Mouse (Mus musculus): ENCODE measurements around the gene Gucy2g. TPM values are rescaled to one million over a fixed set of nuclear protein-coding genes. Genes with fewer than 3 reads are reported as not detected.

The Gucy2g gene
- polyA plus RNA-seq, 1 experiment from 2014 or later: 0.08 TPM

GRCm38 (mm10) chr19:55231081-55231480 is 10.0 kb downstream of the Gucy2g start:
- Histone ChIP-seq H3K9ac (ENCODE audit: low read length) (no peak overlapping the region), H3K36me3 (ENCODE audit: control insufficient read depth, insufficient read depth, low read length) (no peaks in the 10 kb centered on the region), H3K4me3 (ENCODE audit: low read depth, low read length) (no peak overlapping the region), H3K27ac (replicated peaks) (no peak overlapping the region), H3K4me2 (replicated peaks; ENCODE audit: low read depth) (no peak overlapping the region), H3K27me3 (ENCODE audit: control insufficient read depth, insufficient read depth, low read length) (no peaks in the 10 kb centered on the region), H3K4me1 (replicated peaks; ENCODE audit: control insufficient read depth, insufficient read depth) (no peaks in the 10 kb centered on the region), H3K9me3 (ENCODE audit: control insufficient read depth, low read length) (no peaks in the 10 kb centered on the region)
- DNase-seq (ENCODE audit: low spot score) (no peak), ATAC-seq (ENCODE audit: low FRiP score, low TSS enrichment) (no peak)
- TF ChIP-seq CTCF (IDR thresholded peaks at IDR 0.05; ENCODE audit: low read depth) (no peak), EP300 (optimal IDR thresholded peaks at IDR 0.05) (no peak)
- 62% methylated on average over 10 of the region's 10 CpGs for WGBS

- no peaks in the 10 kb centered on the region for H3K27me3 ChIP-seq (ENCODE audit: control insufficient read depth, insufficient read depth, low read length)
- no peak overlapping the region for H3K9ac ChIP-seq (ENCODE audit: low read length)
- WGBS: 75% methylated on average over 7 of the region's 7 CpGs
- no peak overlapping the region for H3K4me3 ChIP-seq (ENCODE audit: low read depth, low read length)
- no peaks in the 10 kb centered on the region for H3K36me3 ChIP-seq (ENCODE audit: control insufficient read depth, insufficient read depth, low read length)
- H3K9me3 ChIP-seq (ENCODE audit: control insufficient read depth, low read length): no peaks in the 10 kb centered on the region
- ATAC-seq (ENCODE audit: low FRiP score, low TSS enrichment): no peak
- DNase-seq (ENCODE audit: low spot score): no peak
- H3K27ac ChIP-seq (replicated peaks): no peak overlapping the region
- no peaks in the 10 kb centered on the region for H3K4me1 ChIP-seq (replicated peaks; ENCODE audit: control insufficient read depth, insufficient read depth)
- TF ChIP-seq EP300 (optimal IDR thresholded peaks at IDR 0.05) (no peak), CTCF (IDR thresholded peaks at IDR 0.05; ENCODE audit: low read depth) (peak; percentile 41; the same call in 1 of the 2 replicates)
- H3K4me2 ChIP-seq (replicated peaks; ENCODE audit: low read depth): no peak overlapping the region
These were observed 13.9 kb downstream of the Gucy2g start for GRCm38 (mm10) chr19:55227135-55227534.

- H3K36me3 ChIP-seq (ENCODE audit: control insufficient read depth, insufficient read depth, low read length): no peaks in the 10 kb centered on the region
- H3K9ac ChIP-seq (ENCODE audit: low read length): no peak overlapping the region
- no peaks in the 10 kb centered on the region for H3K4me1 ChIP-seq (replicated peaks; ENCODE audit: control insufficient read depth, insufficient read depth)
- H3K27me3 ChIP-seq (ENCODE audit: control insufficient read depth, insufficient read depth, low read length): no peaks in the 10 kb centered on the region
- H3K4me3 ChIP-seq (ENCODE audit: low read depth, low read length): no peak overlapping the region
- ATAC-seq (ENCODE audit: low FRiP score, low TSS enrichment) (no peak), DNase-seq (ENCODE audit: low spot score) (no peak)
- WGBS: 72% methylated on average over 5 of the region's 5 CpGs
- H3K9me3 ChIP-seq (ENCODE audit: control insufficient read depth, low read length): no peaks in the 10 kb centered on the region
- no peak overlapping the region for H3K4me2 ChIP-seq (replicated peaks; ENCODE audit: low read depth)
- no peak for TF ChIP-seq EP300 (optimal IDR thresholded peaks at IDR 0.05)
- no peak for TF ChIP-seq CTCF (IDR thresholded peaks at IDR 0.05; ENCODE audit: low read depth)
- H3K27ac ChIP-seq (replicated peaks): no peak overlapping the region
These were observed 14.4 kb downstream of the Gucy2g start for GRCm38 (mm10) chr19:55226621-55227020.

GRCm38 (mm10) chr19:55222268-55222667 is 18.8 kb downstream of the Gucy2g start:
- Histone ChIP-seq H3K27ac (replicated peaks) (no peak overlapping the region), H3K4me3 (ENCODE audit: low read depth, low read length) (no peak overlapping the region), H3K9me3 (ENCODE audit: control insufficient read depth, low read length) (no peaks in the 10 kb centered on the region), H3K4me2 (replicated peaks; ENCODE audit: low read depth) (no peak overlapping the region), H3K9ac (ENCODE audit: low read length) (no peak overlapping the region), H3K27me3 (ENCODE audit: control insufficient read depth, insufficient read depth, low read length) (no peaks in the 10 kb centered on the region), H3K36me3 (ENCODE audit: control insufficient read depth, insufficient read depth, low read length) (no peaks in the 10 kb centered on the region), H3K4me1 (replicated peaks; ENCODE audit: control insufficient read depth, insufficient read depth) (0 out of 2 replicates have a peak, but pooled peaks cover 3% of the 10 kb centered on the region)
- no peak for DNase-seq (ENCODE audit: low spot score)
- 84% methylated on average over 9 of the region's 9 CpGs for WGBS
- TF ChIP-seq CTCF (IDR thresholded peaks at IDR 0.05; ENCODE audit: low read depth) (no peak), EP300 (optimal IDR thresholded peaks at IDR 0.05) (no peak)
- ATAC-seq (ENCODE audit: low FRiP score, low TSS enrichment): no peak

- H3K27ac ChIP-seq (replicated peaks): no peak overlapping the region
- no peak for ATAC-seq (ENCODE audit: low FRiP score, low TSS enrichment)
- DNase-seq (ENCODE audit: low spot score): no peak
These were observed 19.8 kb downstream of the Gucy2g start for GRCm38 (mm10) chr19:55221208-55221607.

GRCm38 (mm10) chr19:55219359-55219758 is 21.7 kb downstream of the Gucy2g start:
- TF ChIP-seq CTCF (IDR thresholded peaks at IDR 0.05; ENCODE audit: low read depth) (no peak), EP300 (optimal IDR thresholded peaks at IDR 0.05) (peak; percentile 87)
- Histone ChIP-seq H3K4me3 (ENCODE audit: low read depth, low read length) (peak overlapping the region; percentile 43; the same call in 1 of the 2 replicates), H3K27ac (replicated peaks) (peak overlapping the region; percentile 75), H3K4me2 (replicated peaks; ENCODE audit: low read depth) (no peak overlapping the region), H3K4me1 (replicated peaks; ENCODE audit: control insufficient read depth, insufficient read depth) (0 out of 2 replicates have a peak, but pooled peaks cover 3% of the 10 kb centered on the region), H3K27me3 (ENCODE audit: control insufficient read depth, insufficient read depth, low read length) (no peaks in the 10 kb centered on the region), H3K9me3 (ENCODE audit: control insufficient read depth, low read length) (no peaks in the 10 kb centered on the region), H3K36me3 (ENCODE audit: control insufficient read depth, insufficient read depth, low read length) (no peaks in the 10 kb centered on the region), H3K9ac (ENCODE audit: low read length) (no peak overlapping the region)
- DNase-seq (ENCODE audit: low spot score) (peak; percentile 29), ATAC-seq (ENCODE audit: low FRiP score, low TSS enrichment) (peak; percentile 87)
- WGBS: 51% methylated on average over 8 of the region's 8 CpGs

More at GRCm38 (mm10) chr19:55221208-55221607, 19.8 kb downstream of the Gucy2g start:
- WGBS: 72% methylated on average over 6 of the region's 6 CpGs
- no peaks in the 10 kb centered on the region for H3K36me3 ChIP-seq (ENCODE audit: control insufficient read depth, insufficient read depth, low read length)
- no peak overlapping the region for H3K4me2 ChIP-seq (replicated peaks; ENCODE audit: low read depth)
- H3K27me3 ChIP-seq (ENCODE audit: control insufficient read depth, insufficient read depth, low read length): no peaks in the 10 kb centered on the region
- no peak overlapping the region for H3K4me3 ChIP-seq (ENCODE audit: low read depth, low read length)
- H3K9me3 ChIP-seq (ENCODE audit: control insufficient read depth, low read length): no peaks in the 10 kb centered on the region
- H3K9ac ChIP-seq (ENCODE audit: low read length): no peak overlapping the region
- 0 out of 2 replicates have a peak, but pooled peaks cover 3% of the 10 kb centered on the region for H3K4me1 ChIP-seq (replicated peaks; ENCODE audit: control insufficient read depth, insufficient read depth)
- TF ChIP-seq CTCF (IDR thresholded peaks at IDR 0.05; ENCODE audit: low read depth) (no peak), EP300 (optimal IDR thresholded peaks at IDR 0.05) (no peak)

Data from stomach, postnatal 0 days (tissue).